In the genomic region with DNA sequence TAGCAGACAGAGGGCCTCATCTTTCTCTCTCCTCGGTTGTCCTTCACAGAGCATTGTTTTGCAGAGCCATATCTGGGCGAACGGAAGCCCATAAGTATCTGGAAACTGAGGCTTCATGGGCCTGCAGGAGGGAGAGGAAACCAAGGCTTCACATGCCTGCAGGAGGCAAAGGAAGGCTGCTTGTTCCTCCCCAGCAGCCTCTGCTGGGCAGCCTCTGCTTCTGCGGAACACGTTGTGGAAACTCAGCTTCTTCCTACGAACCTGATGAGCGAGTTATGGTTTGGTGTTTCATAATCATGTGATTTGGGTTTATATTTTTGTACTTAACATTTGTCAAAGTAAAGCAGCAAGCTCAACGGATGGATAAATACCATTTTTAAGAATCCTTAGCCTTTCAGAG, we compare ENCODE assay signal across 20 mouse cellular contexts.
DNase-seq lines count a peak whose midpoint lies in the region; ATAC-seq and TF ChIP-seq lines count a peak whose summit lies in the region.
"Had no signal": no experiment of that assay in that cellular context is flagged by ENCODE, and none has a peak within 500 bp of the region (broad histone marks: within the 10 kb centered on the region; RNA-seq: fewer than 3 reads in every experiment).

No protein-coding gene starts in this region.

- no peak overlapping the region for H3K9ac ChIP-seq in lung, embryonic 15.5 days
- no peak overlapping the region for H3K9ac ChIP-seq in stomach, postnatal 0 days (ENCODE audit: low read length)
- H3K9ac ChIP-seq: embryonic facial prominence, embryonic 15.5 days; heart, embryonic 13.5 days; intestine, embryonic 15.5 days; limb, embryonic 12.5 days; liver, postnatal 0 days; stomach, embryonic 15.5 days had no signal

- TF ChIP-seq EP300 in stomach, postnatal 0 days (optimal IDR thresholded peaks at IDR 0.05), result no peak

- H3K27ac ChIP-seq in layer of hippocampus, adult 2 months, result peak overlapping the region; percentile 53; the same call in 1 of the 2 replicates
- 0 out of 2 replicates have a peak overlapping the region, but pooled peaks have one; percentile 35 for H3K27ac ChIP-seq in lung, embryonic 15.5 days
- no peak overlapping the region for H3K27ac ChIP-seq in stomach, postnatal 0 days (replicated peaks)
- H3K27ac ChIP-seq: embryonic facial prominence, embryonic 15.5 days; forebrain, embryonic 10.5 days; heart, embryonic 13.5 days; intestine, embryonic 15.5 days; limb, embryonic 12.5 days; midbrain, embryonic 10.5 days; stomach, embryonic 15.5 days had no signal

- no peaks in the 10 kb centered on the region for H3K36me3 ChIP-seq in lung, embryonic 15.5 days
- H3K36me3 ChIP-seq in stomach, postnatal 0 days (ENCODE audit: control insufficient read depth, insufficient read depth, low read length), result no peaks in the 10 kb centered on the region
- H3K36me3 ChIP-seq: embryonic facial prominence, embryonic 15.5 days; forebrain, embryonic 10.5 days; heart, embryonic 13.5 days; intestine, embryonic 15.5 days; limb, embryonic 12.5 days; midbrain, embryonic 10.5 days; stomach, embryonic 15.5 days had no signal

- H3K4me3 ChIP-seq in layer of hippocampus, adult 2 months, result no peak overlapping the region
- no peak overlapping the region for H3K4me3 ChIP-seq in lung, embryonic 15.5 days
- no peak overlapping the region for H3K4me3 ChIP-seq in lung, adult 2 months (replicated peaks; ENCODE audit: extremely low read depth, low read depth, low read length)
- H3K4me3 ChIP-seq in stomach, postnatal 0 days (ENCODE audit: low read depth, low read length), result no peak overlapping the region
- H3K4me3 ChIP-seq: embryonic facial prominence, embryonic 15.5 days; forebrain, embryonic 10.5 days; heart, embryonic 13.5 days; intestine, embryonic 15.5 days; limb, embryonic 12.5 days; midbrain, embryonic 10.5 days; stomach, embryonic 15.5 days had no signal

- 51% methylated on average over 8 of the region's 8 CpGs for WGBS in lung, embryonic 15.5 days
- 43% methylated on average over 8 of the region's 8 CpGs for WGBS in lung, adult 2 months
- WGBS in stomach, postnatal 0 days, result 46% methylated on average over 8 of the region's 8 CpGs

- no peak overlapping the region for H3K4me2 ChIP-seq in lung, embryonic 15.5 days
- H3K4me2 ChIP-seq in stomach, postnatal 0 days (replicated peaks; ENCODE audit: low read depth), result no peak overlapping the region
- H3K4me2 ChIP-seq: embryonic facial prominence, embryonic 15.5 days; heart, embryonic 13.5 days; intestine, embryonic 15.5 days; stomach, embryonic 15.5 days had no signal

- TF ChIP-seq POLR2A in lung, adult 2 months (IDR thresholded peaks at IDR 0.05; ENCODE audit: borderline replicate concordance, extremely low read depth, low read depth, low read length), result no peak

- no peaks in the 10 kb centered on the region for H3K27me3 ChIP-seq in lung, embryonic 15.5 days
- no peaks in the 10 kb centered on the region for H3K27me3 ChIP-seq in stomach, postnatal 0 days (ENCODE audit: control insufficient read depth, insufficient read depth, low read length)
- H3K27me3 ChIP-seq: CH12.LX; embryonic facial prominence, embryonic 15.5 days; heart, embryonic 13.5 days; intestine, embryonic 15.5 days; limb, embryonic 12.5 days; stomach, embryonic 15.5 days had no signal

- H3K4me1 ChIP-seq in lung, embryonic 15.5 days, result peaks cover 12% of the 10 kb centered on the region
- peaks cover 13% of the 10 kb centered on the region for H3K4me1 ChIP-seq in lung, adult 2 months (ENCODE audit: control insufficient read depth, insufficient read depth, low read length)
- H3K4me1 ChIP-seq in stomach, postnatal 0 days (replicated peaks; ENCODE audit: control insufficient read depth, insufficient read depth), result no peaks in the 10 kb centered on the region
- H3K4me1 ChIP-seq: embryonic facial prominence, embryonic 15.5 days; stomach, embryonic 15.5 days had no signal

- H3K9me3 ChIP-seq in lung, embryonic 15.5 days, result no peaks in the 10 kb centered on the region
- H3K9me3 ChIP-seq in stomach, postnatal 0 days (ENCODE audit: control insufficient read depth, low read length), result no peaks in the 10 kb centered on the region
- H3K9me3 ChIP-seq: embryonic facial prominence, embryonic 15.5 days; forebrain, embryonic 10.5 days; heart, embryonic 13.5 days; intestine, embryonic 15.5 days; limb, embryonic 12.5 days; midbrain, embryonic 10.5 days; stomach, embryonic 15.5 days had no signal

- DNase-seq in frontal cortex, postnatal 36 days (ENCODE audit: low spot score in 2 of 2), result peak; percentile 4
- DNase-seq in frontal cortex, postnatal 10 days (ENCODE audit: low spot score in 2 of 2), result no peak
- no peak for DNase-seq in layer of hippocampus, adult 2 months (ENCODE audit: low spot score in 2 of 2)
- DNase-seq in layer of hippocampus, postnatal 25 days (ENCODE audit: extremely low spot score in 1 of 2, low spot score in 1 of 2), result no peak
- DNase-seq in lung, adult 2 months, result no peak
- DNase-seq in stomach, postnatal 0 days (ENCODE audit: low spot score), result no peak
- DNase-seq: cerebellum, adult 9-11 months; embryo, embryonic 11 days; kidney, postnatal 10 days; liver, postnatal 0 days; right cerebral cortex, postnatal 14 days had no signal

- TF ChIP-seq CTCF in layer of hippocampus, adult 2 months (conservative IDR thresholded peaks at IDR 0.05), result peak; percentile 26; the same call in 1 of the 2 replicates
- no peak for TF ChIP-seq CTCF in lung, adult 2 months (IDR thresholded peaks at IDR 0.05; ENCODE audit: insufficient read depth, low read length)
- peak; percentile 42 for TF ChIP-seq CTCF in stomach, postnatal 0 days (IDR thresholded peaks at IDR 0.05; ENCODE audit: low read depth)

- no peak for ATAC-seq in lung, embryonic 15.5 days (ENCODE audit: borderline replicate concordance, extremely low read depth, low FRiP score, low TSS enrichment)
- no peak for ATAC-seq in stomach, postnatal 0 days (ENCODE audit: low FRiP score, low TSS enrichment)
- ATAC-seq: intestine, embryonic 15.5 days; liver, postnatal 0 days had no signal

Comparison
In these comparisons a context has a peak if more than half of its experiments do, and no peak if none do; other contexts are left out.
1. DNase-seq: peak in frontal cortex, postnatal 36 days (2 of 2); none in frontal cortex, postnatal 10 days (0 of 2), layer of hippocampus, adult 2 months (0 of 2), layer of hippocampus, postnatal 25 days (0 of 2), lung, adult 2 months (single experiment) and stomach, postnatal 0 days (single experiment).